Mouse (Mus musculus) myocyte (in vitro differentiated cells): ENCODE data around the gene Nrbp1.

Source experiments
- CEBPB ChIP-seq: IDR thresholded peaks from 2 replicates; pipeline ENCODE4 v1.6.1; 2011; ENCODE audit warnings: mild to moderate bottlenecking, moderate library complexity; ENCODE audit not compliant: poor library complexity, insufficient read depth, severe bottlenecking
- E2F4 ChIP-seq: IDR thresholded peaks from one replicate; pipeline ENCODE4 v1.6.1; 2011; ENCODE audit warnings: mild to moderate bottlenecking, control low read depth, moderate library complexity; ENCODE audit not compliant: insufficient read depth
- MAX ChIP-seq: IDR thresholded peaks from one replicate; pipeline ENCODE4 v1.6.1; 2011; ENCODE audit warnings: low read depth, mild to moderate bottlenecking, control low read depth
- MYOD1 ChIP-seq, 3 experiments: IDR thresholded peaks; one replicate each; pipeline ENCODE4 v1.6.1; 2011; ENCODE audit warnings: control low read depth in 2 of 3, low read depth in 2 of 3, mild to moderate bottlenecking in 2 of 3, moderate library complexity in 1 of 3; ENCODE audit not compliant: insufficient read length in 2 of 3, control insufficient read depth in 1 of 3
- MYOG ChIP-seq, 3 experiments: IDR thresholded peaks; one replicate each; pipeline ENCODE4 v1.6.1; 2011; ENCODE audit warnings: control low read depth in 2 of 3, low read depth in 2 of 3, mild to moderate bottlenecking in 2 of 3; ENCODE audit not compliant: insufficient read length in 2 of 3, control insufficient read depth in 1 of 3, insufficient read depth in 1 of 3
- POLR2A ChIP-seq: IDR thresholded peaks from one replicate; pipeline ENCODE4 v1.6.1; 2011; ENCODE audit warnings: low read depth, mild to moderate bottlenecking, control low read depth, moderate library complexity; ENCODE audit not compliant: insufficient read length
- POLR2AphosphoS2 ChIP-seq: IDR thresholded peaks from one replicate; pipeline ENCODE4 v1.6.1; 2011; ENCODE audit warnings: low read depth, control low read depth; ENCODE audit not compliant: insufficient read length
- TCF3 ChIP-seq: IDR thresholded peaks from one replicate; pipeline ENCODE4 v1.6.1; 2011; ENCODE audit warnings: low read depth, control low read depth; ENCODE audit not compliant: insufficient read length
- USF1 ChIP-seq: IDR thresholded peaks from one replicate; pipeline ENCODE4 v1.6.1; 2011; ENCODE audit warnings: low read depth, mild to moderate bottlenecking, control low read depth, moderate library complexity

DNA sequence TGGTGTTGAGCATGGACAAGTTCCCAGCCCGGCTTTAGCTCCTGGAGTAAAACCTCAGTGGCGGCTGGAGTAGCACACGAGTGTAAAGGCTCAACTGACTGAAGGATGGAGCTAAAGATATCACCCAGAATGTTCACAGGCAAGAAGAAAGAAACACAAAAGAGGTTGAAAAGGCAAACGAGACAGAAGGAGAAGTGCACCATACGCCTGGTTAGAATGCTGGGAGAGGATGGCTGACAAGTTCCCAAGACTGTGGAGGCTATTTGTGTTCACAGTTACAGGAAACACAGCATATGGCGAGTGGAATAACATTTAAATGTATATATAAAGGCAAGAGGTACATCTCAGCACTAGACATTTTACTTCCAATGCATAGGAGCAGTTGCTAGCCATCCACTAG, 32.4 kb downstream of the Nrbp1 start:
- TF ChIP-seq CEBPB (no peak), POLR2A (no peak), MYOD1 (IDR thresholded peaks at IDR 0.05; ENCODE audit: control insufficient read depth in 1 of 3, insufficient read length in 2 of 3, low read depth in 2 of 3) (no peak), MYOG (IDR thresholded peaks at IDR 0.05; ENCODE audit: control insufficient read depth in 1 of 3, insufficient read depth in 1 of 3, insufficient read length in 2 of 3, low read depth in 2 of 3) (no peak), MAX (no peak), USF1 (no peak), POLR2AphosphoS2 (no peak), TCF3 (no peak), E2F4 (no peak)
